Mouse (Mus musculus) retina, embryonic 14.5 days (tissue): Measurements from ENCODE around the gene Prr15l.

ENCODE experiments used
- DNase-seq: peaks from one replicate; pipeline ENCODE4 v3.0.0-alpha.2; 2015; ENCODE audit warnings: low spot score

Prr15l gene

GRCm38 (mm10) chr11:96928088-96928487 lies at the start of gene Prr15l:
Gene Prr15l, plus strand, starts transcription at chr11:96928104.
- DNase-seq = no peak

GRCm38 (mm10) chr11:96878715-96879114 lies 49.2 kb upstream of the Prr15l start:
- no peak for DNase-seq

- DNase-seq = no peak
Observed at GRCm38 (mm10) chr11:96879359-96879758, 48.5 kb upstream of the Prr15l start.

- no peak for DNase-seq
Observed at GRCm38 (mm10) chr11:96880296-96880695, 47.6 kb upstream of the Prr15l start.

- peak; percentile 80 for DNase-seq
Observed at GRCm38 (mm10) chr11:96885901-96886340, 42.0 kb upstream of the Prr15l start.

- no peak for DNase-seq
Observed at GRCm38 (mm10) chr11:96886942-96887546, 40.9 kb upstream of the Prr15l start.

GRCm38 (mm10) chr11:96891784-96892527 lies 35.9 kb upstream of the Prr15l start:
- DNase-seq = no peak

- DNase-seq = no peak
Observed at GRCm38 (mm10) chr11:96893203-96893842, 34.6 kb upstream of the Prr15l start.

- DNase-seq = no peak
Observed at GRCm38 (mm10) chr11:96895886-96896285, 32.0 kb upstream of the Prr15l start.

- DNase-seq = peak; percentile 78
Observed at GRCm38 (mm10) chr11:96899449-96900306, 28.2 kb upstream of the Prr15l start.

- DNase-seq = no peak
Observed at GRCm38 (mm10) chr11:96901332-96901731, 26.6 kb upstream of the Prr15l start.

GRCm38 (mm10) chr11:96902639-96903635 lies 25.0 kb upstream of the Prr15l start:
- no peak for DNase-seq

GRCm38 (mm10) chr11:96906431-96907161 lies 21.3 kb upstream of the Prr15l start:
- no peak for DNase-seq

- DNase-seq = no peak
Observed at GRCm38 (mm10) chr11:96908594-96908993, 19.3 kb upstream of the Prr15l start.

GRCm38 (mm10) chr11:96910003-96910402 lies 17.9 kb upstream of the Prr15l start:
- peak; percentile 96 for DNase-seq

GRCm38 (mm10) chr11:96912682-96913081 lies 15.2 kb upstream of the Prr15l start:
- DNase-seq = no peak

- DNase-seq = peak; percentile 100
Observed at GRCm38 (mm10) chr11:96916044-96916884, 11.6 kb upstream of the Prr15l start, which contains the start of gene Cdk5rap3. Gene Cdk5rap3, minus strand, starts transcription at chr11:96916496.

GRCm38 (mm10) chr11:96916885-96917396 lies 11.0 kb upstream of the Prr15l start:
- DNase-seq = no peak

GRCm38 (mm10) chr11:96917415-96917814 lies 10.5 kb upstream of the Prr15l start:
- no peak for DNase-seq
